Mouse (Mus musculus): ENCODE results near the gene Alkbh3. TPM values are rescaled to one million over a fixed set of nuclear protein-coding genes. Genes with fewer than 3 reads are reported as not detected.

Alkbh3 gene
- polyA plus RNA-seq, 1 experiment from 2014 or later, result 50.7 TPM

DNA sequence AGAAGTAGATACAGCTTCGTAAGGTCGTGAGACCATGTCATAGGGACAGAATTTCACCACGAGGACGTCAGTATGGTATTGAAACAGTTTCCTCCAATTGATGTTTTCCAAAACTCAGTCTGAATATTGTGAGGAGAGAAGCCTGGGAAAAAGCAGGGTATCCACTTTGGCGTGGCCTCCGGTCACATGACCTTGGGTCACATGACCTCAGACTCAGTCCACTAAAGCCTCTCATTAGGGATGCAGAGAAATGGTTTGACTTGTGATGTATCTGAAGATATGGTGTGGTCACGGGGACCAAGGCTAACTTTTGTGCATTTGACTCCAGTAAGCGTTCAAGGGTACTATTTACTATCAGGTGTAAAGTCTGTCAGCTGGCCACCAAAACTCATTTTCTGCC is 51.3 kb downstream of the Alkbh3 start:
- 80% methylated on average over 8 of the region's 8 CpGs for WGBS
- peaks cover 32% of the 10 kb centered on the region for H3K4me1 ChIP-seq
- no peaks in the 10 kb centered on the region for H3K9me3 ChIP-seq
- no peak overlapping the region for H3K4me3 ChIP-seq
- no peak overlapping the region for H3K27ac ChIP-seq
- H3K9ac ChIP-seq, result no peak overlapping the region
- no peak overlapping the region for H3K4me2 ChIP-seq
- ATAC-seq (replicated peaks), result no peak
- no peaks in the 10 kb centered on the region for H3K36me3 ChIP-seq (replicated peaks)
- peaks cover 15% of the 10 kb centered on the region for H3K27me3 ChIP-seq (replicated peaks)

GRCm38 (mm10) chr2:93958216-93958615 is 52.4 kb downstream of the Alkbh3 start:
- H3K27ac ChIP-seq, result no peak overlapping the region
- H3K4me1 ChIP-seq, result peaks cover 34% of the 10 kb centered on the region
- H3K4me3 ChIP-seq, result no peak overlapping the region
- H3K9me3 ChIP-seq, result no peaks in the 10 kb centered on the region
- peaks cover 22% of the 10 kb centered on the region for H3K27me3 ChIP-seq (replicated peaks)
- 70% methylated on average over 3 of the region's 3 CpGs for WGBS
- ATAC-seq (replicated peaks), result no peak
- no peak overlapping the region for H3K4me2 ChIP-seq
- H3K36me3 ChIP-seq (replicated peaks), result no peaks in the 10 kb centered on the region
- no peak overlapping the region for H3K9ac ChIP-seq

GRCm38 (mm10) chr2:93957785-93958175 is 52.8 kb downstream of the Alkbh3 start:
- Histone ChIP-seq H3K9ac (no peak overlapping the region), H3K27ac (peak overlapping the region; percentile 62; the same call in 1 of the 2 replicates), H3K4me1 (peaks cover 34% of the 10 kb centered on the region), H3K27me3 (replicated peaks) (peaks cover 22% of the 10 kb centered on the region), H3K9me3 (no peaks in the 10 kb centered on the region), H3K4me2 (peak overlapping the region; percentile 98), H3K36me3 (replicated peaks) (no peaks in the 10 kb centered on the region), H3K4me3 (no peak overlapping the region)
- ATAC-seq (replicated peaks), result no peak
- WGBS, result 34% methylated on average over 8 of the region's 8 CpGs

GRCm38 (mm10) chr2:93956908-93957784 is 53.5 kb downstream of the Alkbh3 start, which contains the start of gene Gm13889:
Gene Gm13889 (minus strand): TSS chr2:93957201.
- peak within 1 kb of the TSS; percentile 98 for H3K4me2 ChIP-seq
- 4% methylated on average over 52 of the region's 62 CpGs for WGBS

DNA sequence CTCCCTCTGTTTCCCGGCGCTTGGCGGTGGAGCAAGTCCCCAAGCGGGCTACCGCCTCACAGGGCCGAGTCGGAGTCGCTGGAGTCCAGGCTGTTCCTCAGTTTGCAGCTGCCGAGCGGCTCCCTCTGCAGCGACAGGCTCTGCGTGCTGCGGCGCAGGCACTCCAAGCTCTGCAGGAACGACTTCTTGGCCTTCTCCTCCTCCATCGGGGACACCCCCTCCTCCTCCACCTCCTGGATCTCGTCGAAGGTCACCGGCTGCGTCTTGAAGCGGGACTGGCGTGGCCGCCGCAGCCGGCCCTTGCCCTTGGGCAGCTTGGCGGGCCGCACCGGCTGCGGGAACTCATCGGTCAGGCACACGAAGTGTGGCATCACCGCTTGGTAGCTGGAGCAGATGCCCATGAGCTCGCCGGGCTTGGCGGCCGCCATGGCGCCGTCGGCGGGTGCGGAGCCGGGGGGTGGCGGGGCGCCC is 54.2 kb downstream of the Alkbh3 start:
- peak; percentile 70 for ATAC-seq (replicated peaks)
- Histone ChIP-seq H3K27me3 (replicated peaks) (peaks cover 22% of the 10 kb centered on the region), H3K27ac (peak overlapping the region; percentile 62), H3K36me3 (replicated peaks) (no peaks in the 10 kb centered on the region), H3K9me3 (no peaks in the 10 kb centered on the region), H3K4me3 (peak overlapping the region; percentile 78), H3K4me2 (peak overlapping the region; percentile 98), H3K9ac (peak overlapping the region; percentile 66), H3K4me1 (peaks cover 34% of the 10 kb centered on the region)
- WGBS, result under 1% methylated on average over 38 of the region's 44 CpGs

More at GRCm38 (mm10) chr2:93956908-93957784, 53.5 kb downstream of the Alkbh3 start, which contains the start of gene Gm13889:
- H3K36me3 ChIP-seq (replicated peaks), result no peaks in the 10 kb centered on the region
- H3K9me3 ChIP-seq, result no peaks in the 10 kb centered on the region
- peak within 1 kb of the TSS; percentile 62 for H3K27ac ChIP-seq
- peak within 1 kb of the TSS; percentile 78 for H3K4me3 ChIP-seq
- peak within 1 kb of the TSS; percentile 66 for H3K9ac ChIP-seq
- ATAC-seq (replicated peaks), result peak; percentile 79
- H3K27me3 ChIP-seq (replicated peaks), result peaks cover 22% of the 10 kb centered on the region
- peaks cover 34% of the 10 kb centered on the region for H3K4me1 ChIP-seq

DNA sequence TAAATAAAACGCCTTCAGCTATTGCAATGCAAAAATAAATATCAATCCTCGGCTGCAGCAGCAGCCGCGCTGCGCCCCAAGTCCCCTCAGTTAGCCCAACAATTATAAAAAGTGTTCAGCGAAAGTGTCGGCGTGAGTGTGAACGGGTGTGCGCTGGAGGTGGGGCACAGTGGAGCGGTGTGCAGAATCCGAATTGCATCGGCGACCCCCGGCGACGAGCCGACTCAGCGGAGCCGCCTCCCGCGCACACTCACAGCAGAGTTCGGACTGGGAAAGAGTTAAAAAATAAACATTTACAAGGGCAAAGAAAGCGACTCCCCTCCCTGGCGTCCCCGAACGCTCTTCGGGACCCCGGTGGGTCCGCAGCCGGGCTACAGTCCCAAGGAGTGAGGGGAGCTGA is 54.7 kb downstream of the Alkbh3 start:
- peak overlapping the region; percentile 62 for H3K27ac ChIP-seq
- peak overlapping the region; percentile 66 for H3K9ac ChIP-seq
- peak overlapping the region; percentile 78 for H3K4me3 ChIP-seq
- peaks cover 34% of the 10 kb centered on the region for H3K4me1 ChIP-seq
- ATAC-seq (replicated peaks), result peak; percentile 40
- H3K36me3 ChIP-seq (replicated peaks), result no peaks in the 10 kb centered on the region
- H3K27me3 ChIP-seq (replicated peaks), result peaks cover 22% of the 10 kb centered on the region
- peak overlapping the region; percentile 98 for H3K4me2 ChIP-seq
- H3K9me3 ChIP-seq, result no peaks in the 10 kb centered on the region
- under 1% methylated on average over 31 of the region's 31 CpGs for WGBS

DNA sequence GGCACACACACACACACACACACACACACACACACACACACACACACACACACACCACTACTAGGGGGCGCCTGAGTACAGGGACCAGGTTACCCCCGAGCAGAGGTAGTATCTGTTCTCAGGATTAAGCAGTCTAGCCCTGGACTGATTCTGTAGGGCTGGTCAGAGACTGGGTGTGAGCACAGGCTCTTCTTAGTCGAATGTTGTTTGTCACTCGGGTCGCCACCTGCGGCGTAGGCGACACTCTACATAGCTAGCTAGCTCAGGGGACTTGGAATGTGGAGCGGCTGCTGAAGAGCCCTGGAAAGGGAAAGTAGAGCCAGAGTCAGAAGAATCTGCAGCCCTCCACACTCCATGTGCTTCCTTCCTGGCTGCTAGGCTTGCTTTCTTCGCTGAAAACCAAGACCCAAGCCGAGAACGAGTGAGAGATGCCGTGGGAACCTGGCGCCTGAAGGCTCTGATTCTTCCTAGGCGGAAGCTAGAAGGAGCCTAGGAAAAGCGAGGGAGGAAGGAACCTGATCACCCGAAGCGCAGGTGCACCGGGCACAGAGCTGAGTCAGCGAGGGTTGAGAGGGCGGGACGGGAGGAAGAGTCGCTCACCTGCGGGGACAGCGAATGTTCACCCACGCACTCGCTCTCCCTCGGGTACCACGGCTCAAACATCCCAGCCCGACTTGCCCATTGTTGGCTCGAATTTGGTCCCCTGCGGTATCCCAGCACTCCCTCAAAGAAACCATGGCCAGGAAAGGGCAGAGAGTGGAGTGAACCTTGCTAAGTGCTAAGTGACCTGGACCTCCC is 55.6 kb downstream of the Alkbh3 start:
- under 1% methylated on average over 32 of the region's 32 CpGs for WGBS
- no peak for ATAC-seq (replicated peaks)
- Histone ChIP-seq H3K9ac (peak overlapping the region; percentile 66), H3K4me3 (peak overlapping the region; percentile 78), H3K9me3 (no peaks in the 10 kb centered on the region), H3K27me3 (replicated peaks) (peaks cover 22% of the 10 kb centered on the region), H3K36me3 (replicated peaks) (no peaks in the 10 kb centered on the region), H3K27ac (0 out of 2 replicates have a peak overlapping the region, but pooled peaks have one; percentile 8), H3K4me1 (peaks cover 34% of the 10 kb centered on the region), H3K4me2 (peak overlapping the region; percentile 98)

DNA sequence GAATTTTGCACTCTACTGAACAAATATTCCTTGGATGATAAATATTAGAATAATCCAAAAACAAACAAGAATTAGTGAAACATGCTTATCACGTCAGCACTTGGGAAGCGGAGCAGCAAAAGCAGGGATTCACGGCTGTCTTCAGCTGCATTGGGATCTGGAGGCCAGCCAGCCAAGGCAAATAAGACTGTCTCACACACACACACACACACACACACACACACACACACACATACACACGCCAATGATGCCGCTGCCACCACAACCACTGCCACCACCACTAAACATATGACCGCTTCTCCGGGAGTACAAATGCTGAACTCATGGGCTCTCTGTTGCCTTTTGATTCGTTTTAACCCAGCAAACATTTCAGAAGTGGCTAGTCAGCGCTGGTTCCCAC is 56.9 kb downstream of the Alkbh3 start:
- Histone ChIP-seq H3K36me3 (replicated peaks) (no peaks in the 10 kb centered on the region), H3K4me1 (peaks cover 34% of the 10 kb centered on the region), H3K4me3 (no peak overlapping the region), H3K4me2 (no peak overlapping the region), H3K27ac (no peak overlapping the region), H3K9me3 (no peaks in the 10 kb centered on the region), H3K9ac (no peak overlapping the region), H3K27me3 (replicated peaks) (peaks cover 22% of the 10 kb centered on the region)
- ATAC-seq (replicated peaks), result no peak
- WGBS, result 80% methylated on average over 9 of the region's 9 CpGs

DNA sequence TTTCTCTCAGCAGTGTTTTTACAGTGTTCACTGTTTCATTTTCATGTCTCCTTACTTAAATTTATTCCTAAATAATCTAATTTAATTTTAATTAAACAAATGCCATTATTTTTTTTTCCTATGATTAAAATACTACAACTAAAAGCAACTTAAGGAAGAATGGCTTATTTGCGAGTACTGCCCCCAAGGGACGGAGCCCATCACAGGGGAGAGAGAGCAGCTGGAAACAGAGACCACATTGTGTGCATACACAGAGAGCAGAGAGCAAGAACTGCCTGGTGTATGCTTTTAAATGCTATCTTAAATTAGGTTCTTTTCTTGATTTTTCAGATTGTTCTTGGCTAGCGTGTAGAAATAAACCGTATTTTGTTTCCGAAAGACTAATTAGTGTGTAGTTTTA is 63.6 kb downstream of the Alkbh3 start:
- no peak overlapping the region for H3K9ac ChIP-seq
- no peaks in the 10 kb centered on the region for H3K9me3 ChIP-seq
- ATAC-seq (replicated peaks), result no peak
- WGBS, result 58% methylated on average over 5 of the region's 5 CpGs
- H3K36me3 ChIP-seq (replicated peaks), result no peaks in the 10 kb centered on the region
- no peak overlapping the region for H3K27ac ChIP-seq
- no peak overlapping the region for H3K4me2 ChIP-seq
- no peaks in the 10 kb centered on the region for H3K4me1 ChIP-seq
- H3K27me3 ChIP-seq (replicated peaks), result no peaks in the 10 kb centered on the region
- H3K4me3 ChIP-seq, result no peak overlapping the region

GRCm38 (mm10) chr2:93944855-93945254 is 65.8 kb downstream of the Alkbh3 start:
- no peaks in the 10 kb centered on the region for H3K36me3 ChIP-seq (replicated peaks)
- H3K9me3 ChIP-seq, result no peaks in the 10 kb centered on the region
- H3K4me2 ChIP-seq, result no peak overlapping the region
- no peak overlapping the region for H3K4me3 ChIP-seq
- 95% methylated on average over 4 of the region's 4 CpGs for WGBS
- H3K9ac ChIP-seq, result no peak overlapping the region
- H3K27me3 ChIP-seq (replicated peaks), result no peaks in the 10 kb centered on the region
- no peak overlapping the region for H3K27ac ChIP-seq
- no peak for ATAC-seq (replicated peaks)
- H3K4me1 ChIP-seq, result no peaks in the 10 kb centered on the region

DNA sequence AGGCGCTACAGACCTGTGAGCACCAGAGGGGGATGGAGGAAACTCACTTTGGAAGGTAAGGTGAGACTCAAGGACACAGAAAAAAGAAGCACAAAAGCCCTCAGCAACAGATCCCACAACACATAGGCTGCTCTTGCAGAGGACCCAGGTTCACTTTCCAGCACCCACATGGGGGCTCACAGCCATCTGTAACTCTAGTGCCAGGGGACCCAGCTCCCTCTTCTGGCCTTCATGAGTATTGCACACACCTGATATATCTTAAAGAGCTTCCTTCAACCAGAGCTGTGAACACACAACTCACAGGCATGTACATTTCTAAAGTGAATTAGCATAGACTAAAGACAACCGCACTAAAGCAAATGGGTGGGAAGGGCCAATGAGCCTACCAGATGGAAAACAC is 66.5 kb downstream of the Alkbh3 start:
- Histone ChIP-seq H3K9ac (no peak overlapping the region), H3K4me1 (no peaks in the 10 kb centered on the region), H3K27ac (no peak overlapping the region), H3K27me3 (replicated peaks) (no peaks in the 10 kb centered on the region), H3K9me3 (no peaks in the 10 kb centered on the region), H3K4me2 (no peak overlapping the region), H3K36me3 (replicated peaks) (no peaks in the 10 kb centered on the region), H3K4me3 (no peak overlapping the region)
- 94% methylated on average over 2 of the region's 2 CpGs for WGBS
- ATAC-seq (replicated peaks), result no peak

DNA sequence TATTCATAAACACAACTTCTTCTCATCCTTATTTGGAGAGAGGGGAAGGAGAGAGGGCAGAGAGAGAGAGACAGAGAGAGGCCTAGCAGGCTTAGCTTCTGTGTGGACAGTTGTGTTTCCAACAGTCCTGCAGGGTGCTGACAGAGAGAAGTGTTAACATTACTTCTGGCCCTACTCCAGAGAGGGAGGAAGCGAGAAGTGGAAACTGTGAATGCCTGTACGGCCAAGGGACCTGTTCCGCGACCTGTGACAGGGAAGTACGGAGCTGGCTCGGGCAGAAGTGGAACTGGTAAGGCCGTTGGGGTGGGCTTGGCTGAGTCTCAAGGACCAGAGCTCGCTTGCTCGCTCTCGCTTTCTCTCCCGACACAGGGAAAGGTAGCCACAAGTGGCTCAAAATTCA is 68.9 kb downstream of the Alkbh3 start:
- Histone ChIP-seq H3K27me3 (replicated peaks) (no peaks in the 10 kb centered on the region), H3K9me3 (no peaks in the 10 kb centered on the region), H3K4me3 (no peak overlapping the region), H3K4me2 (no peak overlapping the region), H3K36me3 (replicated peaks) (no peaks in the 10 kb centered on the region), H3K9ac (no peak overlapping the region), H3K4me1 (no peaks in the 10 kb centered on the region), H3K27ac (no peak overlapping the region)
- WGBS, result 81% methylated on average over 11 of the region's 11 CpGs
- no peak for ATAC-seq (replicated peaks)

Measured in midbrain, embryonic 15.5 days (tissue).